Mouse (Mus musculus) MEL (cell line): ENCODE data around the gene Auts2. TPM values are rescaled to one million over a fixed set of nuclear protein-coding genes. Genes with fewer than 3 reads are reported as not detected.

ENCODE experiments used
- DNase-seq: peaks from one replicate; pipeline ENCODE4 v3.0.0; 2011; ENCODE audit warnings: low read depth, low spot score
- H3K27ac ChIP-seq: 2 replicates; pipeline ENCODE4 v1.5.1; 2012; ENCODE audit warnings: low read depth, mild to moderate bottlenecking, control low read depth, low read length, moderate library complexity; ENCODE audit not compliant: control insufficient read depth
- H3K27me3 ChIP-seq, 2 experiments: fragments of 150-350 bp in 1 of 2; sonication (generic) in 1 of 2; 2 replicates each; pipeline ENCODE4 v1.6.1; 2012; ENCODE audit warnings: low read length in 2 of 2, mild to moderate bottlenecking in 2 of 2, improper control_type of control experiment in 1 of 2, moderate library complexity in 1 of 2; ENCODE audit not compliant: insufficient read depth in 2 of 2, control insufficient read depth in 1 of 2
- H3K36me3 ChIP-seq, 2 experiments: 2 replicates each; pipeline ENCODE4 v1.6.1; 2012 to 2014; ENCODE audit warnings: low read length in 2 of 2, improper control_type of control experiment in 1 of 2, inconsistent platforms in 1 of 2, mild to moderate bottlenecking in 1 of 2; ENCODE audit not compliant: insufficient read depth in 2 of 2, control insufficient read depth in 1 of 2
- H3K4me1 ChIP-seq, 2 experiments: fragments of 150-350 bp in 1 of 2; sonication (generic) in 1 of 2; 2 replicates each; pipeline ENCODE4 v1.6.1; 2012; ENCODE audit warnings: low read length in 2 of 2, improper control_type of control experiment in 1 of 2, mild to moderate bottlenecking in 1 of 2; ENCODE audit not compliant: insufficient read depth in 2 of 2, control insufficient read depth in 1 of 2
- H3K4me3 ChIP-seq, 2 experiments: fragments of 150-350 bp in 1 of 2; sonication (generic) in 1 of 2; 2 replicates each; pipeline ENCODE4 v1.5.1; 2012; ENCODE audit warnings: low read depth in 2 of 2, low read length in 2 of 2, mild to moderate bottlenecking in 2 of 2, moderate library complexity in 2 of 2, control low read depth in 1 of 2, improper control_type of control experiment in 1 of 2; ENCODE audit not compliant: control insufficient read depth in 1 of 2, insufficient read depth in 1 of 2
- H3K79me2 ChIP-seq: 2 replicates; pipeline ENCODE4 v1.6.1; 2012; ENCODE audit warnings: mild to moderate bottlenecking, low read length, moderate library complexity; ENCODE audit not compliant: control insufficient read depth, poor library complexity, insufficient read depth
- H3K9ac ChIP-seq: 2 replicates; pipeline ENCODE4 v1.6.1; 2012; ENCODE audit warnings: low read depth, mild to moderate bottlenecking, control low read depth, low read length, moderate library complexity; ENCODE audit not compliant: control insufficient read depth, poor library complexity, severe bottlenecking
- H3K9me3 ChIP-seq: fragments of 150-350 bp; sonication (generic); replicated peaks from 2 replicates; pipeline ENCODE4 v1.6.1; 2012; ENCODE audit warnings: mild to moderate bottlenecking, low read length, improper control_type of control experiment, moderate library complexity; ENCODE audit not compliant: insufficient read depth
- EP300 ChIP-seq, 2 experiments: IDR thresholded peaks; 2 replicates each; pipeline ENCODE4 v1.6.1; 2011; ENCODE audit warnings: improper control_type of control experiment in 2 of 2, low read length in 2 of 2, low read depth in 1 of 2, mild to moderate bottlenecking in 1 of 2
- ETS1 ChIP-seq: IDR thresholded peaks from 2 replicates; pipeline ENCODE4 v1.6.1; 2012; ENCODE audit warnings: low read depth, mild to moderate bottlenecking, inconsistent platforms, low read length, improper control_type of control experiment, moderate library complexity
- GABPA ChIP-seq: IDR thresholded peaks from 2 replicates; pipeline ENCODE4 v1.6.1; 2012; ENCODE audit warnings: low read depth, mild to moderate bottlenecking, inconsistent platforms, low read length, improper control_type of control experiment, moderate library complexity
- GATA1 ChIP-seq: IDR thresholded peaks from 2 replicates; pipeline ENCODE4 v1.6.1; 2011; ENCODE audit warnings: low read depth, low read length, improper control_type of control experiment
- JUND ChIP-seq: IDR thresholded peaks from 2 replicates; pipeline ENCODE4 v1.6.1; 2011; ENCODE audit warnings: low read depth, mild to moderate bottlenecking, improper control_type of control experiment, low read length
- KAT2A ChIP-seq: conservative IDR thresholded peaks from 2 replicates; pipeline ENCODE4 v1.6.1; 2012; ENCODE audit warnings: low read depth, low read length, improper control_type of control experiment, inconsistent platforms
- MAZ ChIP-seq: IDR thresholded peaks from 2 replicates; pipeline ENCODE4 v1.6.1; 2012; ENCODE audit warnings: low read depth, mild to moderate bottlenecking, inconsistent platforms, low read length, improper control_type of control experiment
- MXI1 ChIP-seq: IDR thresholded peaks from 2 replicates; pipeline ENCODE4 v1.6.1; 2011; ENCODE audit warnings: mild to moderate bottlenecking, low read depth, low read length, improper control_type of control experiment
- MYB ChIP-seq: IDR thresholded peaks from 2 replicates; pipeline ENCODE4 v1.6.1; 2011; ENCODE audit warnings: mild to moderate bottlenecking, low read depth, low read length, improper control_type of control experiment
- NRF1 ChIP-seq: IDR thresholded peaks from 2 replicates; pipeline ENCODE4 v1.6.1; 2014; ENCODE audit warnings: low read depth, mild to moderate bottlenecking, inconsistent platforms, low read length, improper control_type of control experiment, moderate library complexity; ENCODE audit not compliant: poor library complexity, insufficient read depth, severe bottlenecking
- POLR2A ChIP-seq, 2 experiments: IDR thresholded peaks; 2 replicates each; pipeline ENCODE4 v1.6.1; 2011 to 2012; ENCODE audit warnings: low read length in 2 of 2, mild to moderate bottlenecking in 2 of 2, control low read depth in 1 of 2, improper control_type of control experiment in 1 of 2, low read depth in 1 of 2, moderate library complexity in 1 of 2; ENCODE audit not compliant: control insufficient read depth in 1 of 2, insufficient read depth in 1 of 2, poor library complexity in 1 of 2
- POLR2AphosphoS2 ChIP-seq: IDR thresholded peaks from 2 replicates; pipeline ENCODE4 v1.6.1; 2011; ENCODE audit warnings: low read length, improper control_type of control experiment
- POLR2AphosphoS5 ChIP-seq: IDR thresholded peaks from 2 replicates; pipeline ENCODE4 v1.6.1; 2012; ENCODE audit warnings: low read depth, borderline replicate concordance, mild to moderate bottlenecking, inconsistent platforms, low read length, moderate library complexity, mixed read lengths
- SMC3 ChIP-seq: IDR thresholded peaks from 2 replicates; pipeline ENCODE4 v1.6.1; 2011; ENCODE audit warnings: low read depth, low read length, improper control_type of control experiment
- USF1 ChIP-seq: IDR thresholded peaks from 2 replicates; pipeline ENCODE4 v1.6.1; 2014; ENCODE audit warnings: low read depth, mild to moderate bottlenecking, inconsistent platforms, low read length, improper control_type of control experiment, moderate library complexity
- USF2 ChIP-seq, 2 experiments: IDR thresholded peaks; 2 replicates each; pipeline ENCODE4 v1.6.1; 2011 to 2012; ENCODE audit warnings: improper control_type of control experiment in 2 of 2, low read length in 2 of 2, borderline replicate concordance in 1 of 2, inconsistent platforms in 1 of 2, low read depth in 1 of 2, mild to moderate bottlenecking in 1 of 2; ENCODE audit not compliant: insufficient read depth in 1 of 2
- ZC3H11A ChIP-seq: IDR thresholded peaks from 2 replicates; pipeline ENCODE4 v1.6.1; 2012; ENCODE audit warnings: low read depth, mild to moderate bottlenecking, inconsistent platforms, low read length, improper control_type of control experiment
- ZKSCAN1 ChIP-seq: IDR thresholded peaks from 2 replicates; pipeline ENCODE4 v1.6.1; 2012; ENCODE audit warnings: low read depth, mild to moderate bottlenecking, inconsistent platforms, low read length, improper control_type of control experiment, moderate library complexity
- ZMIZ1 ChIP-seq: IDR thresholded peaks from 2 replicates; pipeline ENCODE4 v1.6.1; 2012; ENCODE audit warnings: low read depth, mild to moderate bottlenecking, inconsistent platforms, low read length, improper control_type of control experiment, moderate library complexity
- polyA plus RNA-seq, 2 experiments: library from polyadenylated mRNA; stranded (reverse) in 1 of 2; unstranded in 1 of 2; fragments of >175 nt in 1 of 2; fragments of >200 nt in 1 of 2; gene quantifications; 2 replicates each; pipeline versions ENCODE4 v1.2.1 to v1.2.4; 2012; ENCODE audit warnings: low replicate concordance in 2 of 2, low read depth in 1 of 2; ENCODE audit not compliant: insufficient read length in 2 of 2, insufficient read depth in 1 of 2, missing spikeins in 1 of 2
- total RNA-seq: library from RNA; depleted of rRNA; stranded (reverse); fragments of 300-350 nt; gene quantifications from 2 replicates; pipeline ENCODE4 v1.2.3, GENCODE M21; 2012

Gene Auts2
- total and polyA plus RNA-seq, 3 experiments: not detected

GRCm38 (mm10) chr5:131775672-131776071 is 767.5 kb downstream of the Auts2 start:
- TF ChIP-seq ZMIZ1: no peak
- TF ChIP-seq USF2 (IDR thresholded peaks at IDR 0.05; ENCODE audit: borderline replicate concordance in 1 of 2, insufficient read depth in 1 of 2, low read depth in 1 of 2, low read length in 2 of 2): no peak
- TF ChIP-seq GATA1: no peak
- TF ChIP-seq ZC3H11A: no peak
- no peak for TF ChIP-seq MYB
- TF ChIP-seq KAT2A: no peak
- TF ChIP-seq USF1: no peak
- TF ChIP-seq JUND: no peak
- no peak for TF ChIP-seq ZKSCAN1
- no peak for TF ChIP-seq POLR2AphosphoS2
- no peak for TF ChIP-seq MXI1
- no peak for TF ChIP-seq GABPA
- no peak for TF ChIP-seq ETS1
- TF ChIP-seq POLR2A (IDR thresholded peaks at IDR 0.05; ENCODE audit: control insufficient read depth in 1 of 2, insufficient read depth in 1 of 2, low read depth in 1 of 2, low read length in 2 of 2, poor library complexity in 1 of 2): no peak
- TF ChIP-seq MAZ: no peak
- TF ChIP-seq EP300 (IDR thresholded peaks at IDR 0.05; ENCODE audit: low read depth in 1 of 2, low read length in 2 of 2): no peak
- no peak for TF ChIP-seq NRF1
- no peak overlapping the region for H3K4me3 ChIP-seq
- H3K9me3 ChIP-seq: no peaks in the 10 kb centered on the region
- no peak for DNase-seq
- H3K27ac ChIP-seq: no peak overlapping the region
- H3K36me3 ChIP-seq: no peaks in the 10 kb centered on the region
- H3K27me3 ChIP-seq: no peaks in the 10 kb centered on the region
- H3K79me2 ChIP-seq: no peaks in the 10 kb centered on the region
- no peak overlapping the region for H3K9ac ChIP-seq
- H3K4me1 ChIP-seq: no peaks in the 10 kb centered on the region

GRCm38 (mm10) chr5:131775222-131775621 is 767.9 kb downstream of the Auts2 start:
- Histone ChIP-seq H3K27me3 (no peaks in the 10 kb centered on the region), H3K36me3 (no peaks in the 10 kb centered on the region), H3K9me3 (no peaks in the 10 kb centered on the region), H3K79me2 (no peaks in the 10 kb centered on the region), H3K4me3 (no peak overlapping the region), H3K4me1 (no peaks in the 10 kb centered on the region), H3K9ac (no peak overlapping the region), H3K27ac (no peak overlapping the region)
- TF ChIP-seq MAZ: no peak
- no peak for TF ChIP-seq SMC3
- no peak for TF ChIP-seq POLR2AphosphoS5
- DNase-seq: no peak
